Mouse (Mus musculus): ENCODE results near the gene Tdp2. TPM values are rescaled to one million over a fixed set of nuclear protein-coding genes. Genes with fewer than 3 reads are reported as not detected.

Tdp2 gene
- 10 to 100 TPM; 10.8 to 12.4 TPM for total RNA-seq (2021)
- long read RNA-seq, experiment 1, transcript Tdp2-201 (7 exons, 1,957 nt): major isoform, 14 of 16 reads
- long read RNA-seq, experiment 1, partial matches to known transcripts: 1 of 16 reads
- long read RNA-seq, experiment 1, other reads (novel, unspliced or antisense): 1 of 16 reads
- long read RNA-seq, experiment 2, transcript Tdp2-201 (7 exons, 1,957 nt): major isoform, 17 of 21 reads
- long read RNA-seq, experiment 2, partial matches to known transcripts: 1 of 21 reads
- long read RNA-seq, experiment 2, other reads (novel, unspliced or antisense): 2 of 21 reads

DNA sequence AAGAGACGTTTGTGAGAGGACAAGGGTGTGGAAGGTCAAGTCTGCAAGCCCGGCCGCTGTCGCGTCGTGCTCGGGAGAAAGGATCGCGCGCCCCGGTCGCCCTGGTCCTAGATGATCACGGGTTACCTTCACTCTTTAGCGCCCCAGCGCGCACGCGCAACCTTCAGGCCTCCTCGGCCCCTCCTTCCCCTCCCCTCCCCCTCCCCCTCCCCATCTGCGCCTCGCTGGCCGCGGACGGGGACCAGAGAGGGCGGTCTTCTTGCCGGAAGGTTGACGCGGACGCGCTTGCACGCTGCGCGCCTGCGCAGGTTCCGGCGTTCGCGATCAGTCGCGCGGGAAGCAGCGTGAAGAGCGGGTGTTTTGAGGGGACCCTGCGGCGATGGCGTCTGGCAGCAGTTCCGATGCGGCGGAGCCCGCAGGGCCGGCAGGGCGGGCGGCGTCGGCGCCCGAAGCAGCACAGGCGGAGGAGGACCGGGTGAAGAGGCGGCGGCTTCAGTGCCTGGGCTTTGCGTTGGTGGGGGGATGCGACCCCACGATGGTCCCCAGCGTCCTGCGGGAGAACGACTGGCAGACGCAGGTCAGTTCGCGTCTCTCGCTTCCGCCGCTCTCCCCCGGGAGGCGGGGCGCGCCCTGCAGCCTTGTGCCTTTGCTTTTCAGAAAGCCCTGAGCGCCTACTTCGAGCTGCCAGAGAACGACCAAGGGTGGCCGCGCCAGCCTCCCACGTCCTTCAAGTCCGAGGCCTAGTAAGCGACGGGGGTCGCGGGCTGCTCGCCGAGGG, at the start of gene Tdp2, which contains the start of gene Acot13:
Tdp2 (plus strand) TSS at position 327 of the 778 bp plus-strand sequence.
Acot13 (minus strand) TSS at position 188 of the 778 bp plus-strand sequence.
- DNase-seq: peak; percentile 95

DNA sequence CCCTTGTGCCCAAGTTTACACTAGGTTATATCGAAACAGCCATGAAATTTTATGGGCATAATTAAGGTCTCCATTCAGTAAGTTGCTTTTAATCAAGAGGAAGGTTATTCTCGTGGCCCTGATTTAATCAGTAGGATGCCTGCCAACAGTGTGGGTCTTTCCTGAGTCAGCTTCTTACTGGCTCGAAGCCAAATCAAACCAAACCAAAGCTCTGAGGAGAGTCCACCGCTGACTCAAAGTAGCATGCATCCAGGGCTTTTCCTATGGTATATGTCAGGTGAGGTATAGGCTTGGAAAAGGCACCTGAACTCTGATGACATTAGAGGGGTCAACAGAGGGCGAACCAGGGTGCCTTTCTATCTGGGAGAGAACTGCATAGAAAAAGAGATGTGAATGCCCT, 49.6 kb upstream of the Tdp2 start:
- no peak for DNase-seq

DNA sequence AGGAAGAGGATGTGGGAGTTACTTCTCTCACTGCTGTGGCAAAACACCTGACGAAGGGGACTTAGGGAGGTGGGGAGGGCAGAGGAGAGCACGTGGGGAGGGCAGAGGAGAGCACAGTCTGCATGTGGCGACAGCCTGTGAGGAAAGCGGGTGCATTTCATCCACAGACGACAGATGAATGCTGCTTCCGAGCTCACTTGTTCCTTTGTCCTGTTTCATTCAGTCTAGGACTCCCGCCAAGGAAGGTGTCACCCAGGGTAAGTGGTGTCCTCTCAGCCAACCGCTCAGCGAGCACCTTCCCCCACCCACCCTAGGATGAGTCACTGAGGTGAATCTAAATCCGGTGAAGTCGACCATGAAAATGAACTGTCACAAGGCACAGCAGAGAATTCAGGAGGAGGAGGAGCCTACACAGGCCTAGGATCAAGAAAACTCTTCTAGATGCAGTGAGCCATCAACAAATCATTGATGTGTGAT, 45.4 kb upstream of the Tdp2 start:
- no peak for DNase-seq

DNA sequence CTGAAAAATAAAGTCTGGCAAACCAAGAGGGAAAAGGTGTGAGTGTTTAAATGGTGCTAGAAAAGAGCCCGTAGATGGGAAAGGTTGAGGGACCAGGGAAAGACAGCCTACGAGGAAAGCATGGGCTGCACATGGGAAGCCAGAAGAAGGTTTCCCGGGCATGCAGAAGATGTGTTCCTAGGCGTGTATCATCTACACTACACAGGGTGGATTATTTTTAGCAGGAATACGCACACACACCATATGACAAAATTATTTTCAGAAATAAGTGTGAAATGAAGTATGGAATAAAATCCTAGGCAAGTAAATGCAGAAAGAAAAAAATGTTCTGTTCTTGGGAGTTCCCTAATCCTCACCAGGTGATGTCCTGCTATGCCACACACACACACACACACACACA, 44.0 kb upstream of the Tdp2 start:
- DNase-seq: no peak

DNA sequence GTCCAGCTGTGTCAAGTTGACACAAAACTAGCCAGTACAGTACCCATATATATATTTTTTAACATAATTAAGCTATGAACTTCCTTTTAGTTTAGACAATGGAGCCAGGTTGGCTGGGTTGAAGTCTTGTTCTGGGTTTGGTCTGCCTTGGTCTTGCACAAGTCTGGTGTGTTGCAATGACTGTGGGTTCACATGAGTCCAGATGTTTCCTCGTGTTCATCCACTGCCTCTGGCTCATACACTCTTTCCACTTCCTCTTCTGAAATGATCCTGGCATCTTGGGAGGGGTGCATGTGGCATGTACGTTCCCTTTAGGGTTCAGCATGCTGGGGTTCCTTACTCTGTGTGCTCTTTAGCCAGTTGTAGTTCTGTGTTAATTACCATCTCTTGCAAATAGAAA, 40.1 kb upstream of the Tdp2 start:
- no peak for DNase-seq

DNA sequence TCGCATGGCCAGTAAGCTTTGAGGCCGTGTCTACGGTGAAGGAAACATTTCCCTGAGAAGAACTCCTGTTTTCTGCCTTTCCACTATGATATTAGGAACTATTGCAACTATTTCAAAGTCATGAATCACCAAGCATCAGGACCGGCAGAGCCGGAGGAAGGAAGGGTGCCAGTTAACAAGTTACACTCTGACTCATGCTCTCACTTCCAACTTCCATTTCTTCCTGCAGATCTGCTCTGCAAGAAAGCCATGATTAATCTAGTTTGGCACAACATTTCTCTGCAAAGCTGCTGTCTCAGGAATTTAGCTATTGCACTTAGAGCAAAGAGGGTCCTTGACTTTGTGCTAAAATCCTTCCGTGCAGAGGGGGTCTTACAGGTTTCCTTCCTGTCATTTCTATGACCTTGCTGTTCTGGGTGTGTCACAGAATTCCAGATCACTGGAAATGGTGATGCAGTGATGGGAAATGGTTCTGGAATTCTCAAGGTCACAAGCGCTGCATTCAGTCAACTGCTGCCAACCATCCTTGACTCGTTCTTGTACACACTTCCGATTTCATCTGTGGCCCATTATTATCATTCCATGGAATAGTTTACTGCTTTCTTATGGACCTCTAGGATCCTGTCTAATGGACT, 39.0 kb upstream of the Tdp2 start:
- DNase-seq: no peak

DNA sequence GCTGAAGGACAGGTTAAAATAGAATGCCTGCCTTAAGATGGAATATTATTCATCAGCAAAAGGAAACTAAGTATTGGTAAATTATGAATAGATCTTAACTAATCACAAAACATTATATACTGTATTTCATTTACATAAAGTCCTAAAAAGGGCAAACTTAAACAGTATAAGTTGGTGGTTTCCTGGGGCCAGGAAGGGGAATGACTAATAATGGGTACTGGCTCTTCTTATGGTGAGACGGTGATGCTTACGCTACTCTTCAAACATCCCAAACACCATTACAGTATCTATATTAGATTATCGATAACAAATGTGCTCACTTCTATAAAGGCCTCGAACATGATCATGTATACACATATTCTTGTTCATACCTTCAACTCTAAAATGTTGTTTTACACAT, 32.8 kb upstream of the Tdp2 start:
- DNase-seq: no peak

DNA sequence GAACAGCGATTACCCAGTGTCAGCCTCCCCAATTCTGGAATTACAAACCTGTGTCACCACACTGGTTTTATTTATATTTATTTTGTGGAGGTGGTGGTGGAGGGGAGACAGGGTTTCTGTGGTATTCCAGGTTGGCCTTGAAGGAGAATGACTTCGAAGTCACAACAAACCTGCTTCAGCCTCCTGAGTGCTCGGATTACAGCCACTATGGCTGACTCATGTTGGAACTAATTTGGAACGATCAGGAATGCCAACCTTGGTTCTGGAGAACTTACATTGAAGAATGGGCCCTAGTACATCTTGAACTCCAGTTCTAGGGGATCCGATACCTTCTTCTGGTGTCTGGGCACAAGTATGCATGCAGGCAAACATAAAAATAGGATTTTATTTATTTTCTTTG, 32.1 kb upstream of the Tdp2 start:
- DNase-seq: no peak

DNA sequence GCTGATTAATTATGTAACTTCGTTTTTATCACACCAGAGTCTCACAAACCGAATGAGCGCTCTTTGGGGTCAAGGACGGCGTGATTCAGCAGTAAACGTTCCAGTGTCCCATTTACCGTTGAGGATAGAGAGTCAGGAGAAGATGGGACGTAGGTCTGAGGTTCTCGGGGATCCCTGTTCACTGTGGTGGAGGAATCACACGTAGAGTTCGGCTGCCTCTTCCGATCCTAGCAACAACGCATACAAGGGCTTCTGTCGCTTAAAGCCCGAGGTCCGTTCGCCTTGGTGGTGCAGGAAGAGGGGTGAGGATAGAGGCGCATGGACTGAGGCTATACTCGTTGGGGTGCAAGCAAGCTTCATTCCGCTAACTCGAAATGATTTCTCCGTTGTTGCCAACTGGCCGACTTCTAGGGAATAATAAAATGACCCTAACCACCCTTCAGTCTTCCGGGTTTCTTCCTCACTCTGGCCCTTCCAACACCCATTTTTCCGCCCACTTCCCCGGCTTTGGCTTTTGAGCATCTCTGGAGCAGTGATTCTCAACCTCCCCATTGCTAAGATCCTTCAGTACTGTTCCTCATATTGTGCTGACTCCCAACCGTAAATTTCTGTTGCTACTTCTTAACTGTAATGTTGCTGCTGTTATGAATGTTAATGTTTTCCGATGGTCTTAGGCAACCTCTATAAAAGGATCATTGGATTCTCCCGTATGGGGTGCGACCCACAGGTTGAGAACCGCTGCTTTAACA, 31.4 kb upstream of the Tdp2 start:
- DNase-seq: peak; percentile 31

DNA sequence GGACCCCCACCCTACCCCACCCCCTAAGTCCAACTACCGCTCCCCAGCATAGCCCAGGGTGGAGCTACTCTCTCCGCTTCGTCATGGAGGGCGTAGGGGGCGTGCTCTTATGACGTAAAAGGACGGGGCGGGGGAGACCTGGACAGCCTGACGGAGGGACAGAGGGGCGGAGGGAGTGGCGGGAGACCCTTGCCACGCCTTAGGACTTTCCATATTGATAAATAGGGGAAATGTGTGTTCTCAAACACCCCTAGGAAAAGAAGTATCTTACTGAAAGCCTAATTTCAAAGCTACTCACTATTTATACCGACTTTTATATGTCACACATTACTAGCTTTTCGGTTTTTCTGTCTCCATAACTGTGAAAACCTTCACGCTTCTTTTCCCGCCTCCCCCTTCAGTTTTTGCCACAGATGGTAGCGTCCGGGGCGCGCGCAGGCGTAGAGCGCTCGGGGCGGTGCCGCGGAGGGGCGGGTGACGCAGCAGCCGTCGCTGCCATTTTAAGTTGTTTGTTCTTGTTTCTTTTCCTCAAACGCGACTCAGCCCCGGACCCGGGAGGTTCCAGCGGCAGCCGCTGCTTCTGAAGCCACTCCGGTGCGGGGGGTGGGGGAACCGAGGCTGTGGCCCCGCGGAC, 30.7 kb upstream of the Tdp2 start:
- DNase-seq: peak; percentile 91

DNA sequence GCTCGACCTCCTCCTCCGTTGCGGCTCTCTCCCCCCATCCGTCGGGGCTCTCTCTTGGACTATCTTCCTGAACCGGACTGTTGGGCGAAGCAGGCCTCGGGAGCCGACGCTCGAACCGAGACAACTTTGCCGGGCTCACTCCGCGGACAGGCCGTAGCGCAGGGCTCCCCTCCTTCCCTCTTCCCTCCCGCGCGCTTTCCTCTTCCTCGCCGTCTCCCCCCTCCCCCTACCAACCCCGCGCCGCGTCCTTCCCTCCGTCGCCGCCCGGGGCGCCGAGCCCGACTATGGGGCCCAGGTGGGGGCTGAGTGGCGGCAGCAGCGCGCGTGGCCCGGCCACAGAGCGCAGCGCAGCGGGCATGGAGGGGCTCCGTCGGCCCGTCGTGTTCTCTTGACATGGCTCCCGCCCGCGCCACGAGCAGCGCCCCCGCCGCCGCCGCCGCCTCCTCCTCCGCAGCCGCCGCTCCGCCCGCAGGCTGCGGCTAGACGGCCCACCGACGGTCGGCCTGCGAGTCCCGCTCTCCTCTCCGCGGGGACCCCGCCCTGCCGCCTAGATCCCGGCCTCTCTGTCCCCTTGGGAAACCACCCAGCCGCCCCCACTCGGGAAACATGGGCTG, 30.1 kb upstream of the Tdp2 start, which contains the start of gene BC005537:
BC005537 (plus strand) TSS at position 350 of the 614 bp plus-strand sequence.
- peak; percentile 69 for DNase-seq

DNA sequence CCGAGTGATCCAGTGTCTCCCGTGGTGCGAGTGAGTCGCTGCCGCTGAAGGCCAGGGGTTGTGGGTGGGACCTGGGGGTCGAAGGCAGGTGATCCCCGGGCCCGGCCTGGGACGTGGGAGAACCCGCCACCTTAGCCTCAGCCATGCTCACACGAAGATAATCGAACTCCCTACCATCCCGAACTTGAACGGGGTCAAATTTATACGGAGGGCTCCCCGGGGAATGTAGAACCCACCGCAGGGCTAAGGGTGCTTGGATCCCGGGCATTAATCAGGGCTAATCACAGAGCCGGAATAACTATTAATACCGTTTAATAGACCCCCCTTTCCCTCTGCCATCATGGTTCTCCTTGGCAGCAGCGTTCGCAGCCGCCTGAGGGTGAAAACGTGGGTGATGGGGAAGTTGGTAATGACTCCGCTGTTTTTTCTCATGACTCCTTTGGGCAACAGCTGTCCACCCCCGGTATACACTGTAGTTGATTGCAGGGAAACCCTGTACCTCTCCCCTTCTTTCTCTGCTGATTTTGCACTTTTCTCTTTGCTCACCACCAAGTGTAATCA, 29.3 kb upstream of the Tdp2 start:
- DNase-seq: peak; percentile 18

DNA sequence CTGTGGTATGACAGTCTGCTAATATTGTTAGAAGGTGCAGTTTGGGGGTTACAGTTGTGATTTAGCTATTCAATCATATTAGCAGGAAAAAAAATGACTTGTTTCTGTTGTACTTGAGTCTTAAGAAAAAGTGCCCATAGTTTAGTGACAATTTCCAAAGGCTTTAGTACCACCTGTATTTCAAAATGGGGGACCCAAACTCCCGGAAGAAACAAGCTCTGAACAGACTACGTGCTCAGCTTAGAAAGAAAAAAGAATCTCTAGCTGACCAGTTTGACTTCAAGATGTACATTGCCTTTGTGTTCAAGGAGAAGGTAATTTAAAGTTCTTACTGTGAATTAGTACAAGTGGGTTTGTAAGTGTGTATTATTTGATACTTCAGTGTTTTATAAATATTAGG, 28.3 kb upstream of the Tdp2 start:
- DNase-seq: no peak

DNA sequence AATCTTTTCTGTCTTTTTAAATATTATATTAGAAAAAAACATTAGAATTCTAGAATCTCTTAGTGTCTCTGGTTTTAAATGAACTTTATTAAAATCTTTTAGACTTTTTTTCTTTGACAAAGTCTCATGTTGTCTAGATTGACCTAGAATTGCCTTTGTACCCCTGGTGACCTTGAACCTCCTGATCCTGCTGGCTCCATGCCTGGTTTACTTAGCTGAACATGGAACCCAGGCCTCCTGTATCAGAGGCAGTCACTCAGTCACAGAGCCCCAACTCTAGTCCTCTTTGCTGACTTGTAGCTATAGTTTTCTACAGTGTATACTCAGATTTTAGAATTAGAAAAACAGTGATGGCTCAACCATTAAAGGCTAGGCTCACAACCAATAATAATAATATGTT, 25.4 kb upstream of the Tdp2 start:
- DNase-seq: no peak

DNA sequence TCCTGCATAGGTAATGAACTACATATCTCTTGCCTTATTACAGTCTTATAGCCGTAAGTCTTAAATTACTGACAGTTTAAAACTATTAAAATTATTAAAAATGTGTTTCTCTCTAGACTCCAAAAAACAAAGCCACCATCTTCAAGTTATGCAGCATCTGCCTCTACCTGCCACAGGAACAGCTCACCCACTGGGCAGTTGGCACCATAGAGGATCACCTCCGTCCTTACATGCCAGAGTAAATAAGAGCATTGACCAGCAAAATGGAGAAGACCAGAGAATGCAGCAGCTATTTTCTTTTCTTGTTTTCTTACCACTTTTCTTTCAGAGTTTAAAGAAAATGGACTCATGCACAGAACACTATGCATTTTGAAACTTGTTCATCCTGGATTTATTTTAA, 19.0 kb upstream of the Tdp2 start:
- DNase-seq: no peak

DNA sequence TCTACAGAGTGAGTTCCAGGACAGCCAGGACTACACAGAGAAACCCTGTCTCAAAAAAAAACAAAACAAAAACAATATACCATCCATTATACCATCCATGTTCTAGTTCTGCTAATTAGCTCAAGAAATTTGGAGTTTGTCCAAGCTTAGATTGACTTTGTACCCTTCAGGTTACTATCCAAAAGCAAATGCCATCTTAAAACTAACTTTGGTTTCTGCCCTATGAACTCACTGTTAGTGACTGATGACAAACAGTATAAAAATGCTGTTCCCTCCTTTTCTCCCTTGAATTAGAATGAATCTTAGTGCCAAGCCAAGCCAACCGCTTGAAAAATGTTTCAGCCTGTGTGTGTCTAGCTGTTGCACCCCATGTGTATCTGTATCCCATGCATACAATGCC, 16.9 kb upstream of the Tdp2 start:
- DNase-seq: no peak

DNA sequence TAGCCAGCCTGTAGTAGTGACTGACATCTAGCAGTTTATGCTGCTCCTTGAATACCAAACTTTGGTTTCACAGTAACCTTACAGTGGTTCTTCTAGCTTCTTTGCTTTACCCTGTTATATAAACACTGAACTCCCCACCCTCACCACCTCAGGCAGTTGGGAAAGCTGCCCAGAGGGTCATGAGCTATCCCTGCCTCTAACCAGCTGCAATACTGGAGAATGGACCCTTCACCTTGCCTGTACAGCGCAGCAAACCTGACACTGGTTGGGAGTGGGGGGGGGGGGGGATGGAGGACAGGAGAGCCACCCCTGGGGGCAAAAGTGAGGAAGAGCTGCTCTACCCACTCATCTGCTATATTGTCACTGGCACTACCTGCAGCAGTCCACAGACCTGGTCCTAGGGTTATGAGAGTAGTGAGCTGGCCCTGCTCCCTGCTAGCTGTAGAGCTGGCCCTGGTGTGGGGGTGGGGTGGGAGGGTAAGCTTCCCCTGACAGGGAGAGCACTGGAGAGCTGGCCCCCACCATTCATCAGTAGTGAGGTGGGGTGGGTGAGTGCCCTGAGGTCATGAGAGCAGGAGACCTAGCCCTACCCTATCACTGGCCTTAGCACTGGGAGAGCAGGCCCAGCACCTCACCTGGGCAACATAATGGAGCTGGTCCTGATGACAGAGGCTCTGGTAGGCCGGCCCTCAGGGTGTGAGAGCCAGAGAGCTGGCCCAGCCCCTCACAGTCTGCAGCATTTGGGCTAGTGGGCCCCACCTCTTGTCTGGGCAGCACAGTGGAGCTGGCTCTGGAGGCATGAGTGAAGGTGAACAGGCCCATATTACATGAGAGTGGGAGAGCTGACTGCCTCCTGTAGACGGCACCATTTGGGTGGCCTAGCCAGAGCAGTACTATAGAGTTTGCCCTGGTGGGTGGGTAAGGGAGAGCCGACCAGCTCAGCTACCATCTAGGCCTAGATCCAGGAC, 15.1 kb upstream of the Tdp2 start:
- DNase-seq: no peak

DNA sequence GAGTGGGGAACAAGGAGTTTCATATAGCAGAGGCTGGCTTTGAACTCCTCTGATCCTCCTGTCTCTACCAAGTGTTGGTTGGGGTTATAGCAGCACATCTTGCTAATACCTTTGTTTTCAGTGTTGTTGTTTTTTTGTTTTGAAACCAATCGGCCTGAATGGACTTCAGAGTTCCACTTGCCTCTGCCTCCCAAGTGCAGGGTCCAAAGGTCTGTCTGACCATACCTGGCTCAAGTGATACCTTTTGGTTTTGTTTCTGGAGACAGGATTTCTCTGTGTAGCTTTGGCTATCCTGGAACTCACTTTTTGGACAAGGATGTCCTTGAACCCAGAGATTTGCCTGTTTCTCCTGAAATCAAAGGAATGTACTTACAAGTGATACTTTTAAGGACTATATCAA, 11.5 kb upstream of the Tdp2 start:
- no peak for DNase-seq

DNA sequence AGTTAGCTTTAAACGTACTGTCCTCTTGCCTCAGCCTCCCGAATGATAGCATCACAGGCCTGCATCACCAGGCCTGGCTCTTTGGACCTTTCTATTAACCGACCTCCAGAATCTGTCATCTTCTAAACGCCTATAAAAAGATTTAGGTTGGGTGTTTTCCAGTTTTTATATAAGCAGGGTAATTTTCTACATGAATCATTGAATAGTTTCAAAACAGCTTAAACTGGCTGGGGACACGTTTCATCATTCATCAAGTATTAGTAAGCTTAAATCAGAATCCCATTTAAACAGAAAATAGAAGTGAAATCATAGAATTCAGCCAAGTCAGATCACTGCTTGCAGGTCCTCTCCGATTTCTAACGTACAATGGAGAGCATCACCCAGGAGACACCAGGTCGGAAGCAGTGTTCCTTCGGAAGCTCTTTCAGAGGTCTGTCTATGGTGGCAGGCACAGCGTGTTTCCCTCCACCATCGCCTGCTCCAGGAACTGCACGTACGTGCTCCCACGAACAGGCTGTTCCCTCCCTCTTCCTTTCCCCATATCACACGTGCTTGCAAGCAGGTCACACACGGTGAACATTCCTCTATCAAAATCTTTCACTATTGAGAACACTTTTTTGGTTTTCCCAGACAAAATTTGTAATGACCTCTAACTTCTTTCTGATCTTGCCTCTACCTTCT, 8.7 kb upstream of the Tdp2 start:
- no peak for DNase-seq
